Mouse (Mus musculus) cerebellum, adult 8-10 months (tissue): ENCODE data around the gene I0C0044D17Rik.
"Not testable (repeated sequence)": the region's sequence is repeated elsewhere in the genome, so short reads cannot be mapped to it uniquely, and the experiment has no call there.

Source experiments
- DNase-seq: peaks from one replicate; pipeline ENCODE4 v3.0.0; 2022

Gene I0C0044D17Rik

DNA sequence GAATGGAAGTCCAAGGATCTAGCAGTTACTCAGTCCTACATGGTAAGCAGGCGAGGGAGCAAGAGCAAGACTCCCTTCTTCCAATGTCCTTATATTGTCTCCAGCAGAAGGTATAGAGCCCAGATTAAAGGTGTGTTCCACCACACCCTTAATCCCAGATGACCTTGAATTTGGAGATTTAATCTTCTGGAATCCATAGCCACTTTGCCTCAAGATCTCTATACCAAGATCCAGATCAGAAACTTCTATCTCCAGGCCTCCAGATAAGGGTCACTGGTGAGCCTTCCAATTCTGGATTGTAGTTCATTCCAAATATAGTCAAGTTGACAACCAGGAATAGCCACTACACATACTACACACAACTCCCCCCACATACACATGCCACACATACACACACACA lies at the start of gene I0C0044D17Rik:
I0C0044D17Rik (minus strand) TSS at position 101 of the 400 bp plus-strand sequence.
- not testable (repeated sequence) for DNase-seq

DNA sequence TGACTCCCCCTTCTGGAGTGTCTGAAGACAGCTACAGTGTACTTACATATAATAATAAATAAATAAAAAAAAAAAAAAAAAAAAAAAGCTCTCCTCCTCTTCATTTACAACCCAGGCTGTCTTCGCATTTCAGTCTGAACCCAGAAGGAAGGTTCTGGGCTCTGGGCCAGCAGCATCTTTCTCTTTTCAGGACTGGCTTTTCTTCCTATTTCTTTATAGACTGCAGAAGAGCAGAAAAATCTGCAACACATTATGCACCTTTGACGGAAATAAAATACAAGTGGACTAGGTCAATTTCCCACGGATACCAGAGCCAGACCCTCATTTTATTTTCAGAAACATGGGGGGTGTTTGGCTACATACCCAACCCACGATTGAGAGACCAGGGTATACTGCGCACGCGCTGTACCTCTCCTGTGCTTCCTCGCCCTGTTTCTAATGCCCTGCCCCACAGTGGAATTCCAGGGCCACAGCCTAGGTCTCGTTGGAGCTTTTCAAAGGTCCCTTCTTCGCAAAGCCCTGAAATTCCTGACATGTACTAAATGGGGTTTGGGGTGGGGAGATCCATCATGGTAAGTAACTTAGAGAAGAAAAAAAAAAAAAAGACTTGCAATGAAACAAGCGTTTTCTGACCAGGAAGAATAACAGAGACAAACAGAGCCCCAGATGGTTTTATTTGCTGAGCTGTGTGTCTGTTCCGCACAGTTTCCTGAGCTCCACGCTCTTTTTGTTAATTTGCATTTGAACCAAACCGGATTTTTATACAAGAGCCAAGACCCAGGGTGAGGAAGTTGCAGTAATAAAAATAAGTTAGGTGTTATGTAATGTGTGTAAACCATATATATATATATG lies 42.0 kb upstream of the I0C0044D17Rik start:
- no peak for DNase-seq

- no peak for DNase-seq
Measured at GRCm38 (mm10) chr4:98864546-98864945, 40.9 kb upstream of the I0C0044D17Rik start.

DNA sequence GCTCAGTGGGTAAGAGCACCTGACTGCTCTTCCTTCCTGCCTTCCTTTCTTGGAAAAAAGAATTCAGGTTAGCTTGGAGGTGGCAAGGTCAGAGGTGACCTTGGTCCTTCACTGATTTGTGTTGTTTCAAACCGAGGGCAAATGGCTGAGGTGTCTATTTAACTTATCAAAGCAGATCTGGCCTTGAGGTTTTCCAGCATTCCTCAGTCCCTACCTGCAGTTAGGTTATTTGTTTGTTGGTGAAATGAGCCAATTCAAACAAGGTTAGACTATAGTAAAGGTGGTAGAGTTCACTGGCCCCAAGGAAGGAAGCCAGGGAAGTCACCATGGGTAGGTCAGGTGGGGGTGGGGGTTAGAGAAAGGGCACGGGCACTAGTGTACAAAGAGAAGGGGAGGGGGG lies 40.5 kb upstream of the I0C0044D17Rik start:
- DNase-seq: no peak

DNA sequence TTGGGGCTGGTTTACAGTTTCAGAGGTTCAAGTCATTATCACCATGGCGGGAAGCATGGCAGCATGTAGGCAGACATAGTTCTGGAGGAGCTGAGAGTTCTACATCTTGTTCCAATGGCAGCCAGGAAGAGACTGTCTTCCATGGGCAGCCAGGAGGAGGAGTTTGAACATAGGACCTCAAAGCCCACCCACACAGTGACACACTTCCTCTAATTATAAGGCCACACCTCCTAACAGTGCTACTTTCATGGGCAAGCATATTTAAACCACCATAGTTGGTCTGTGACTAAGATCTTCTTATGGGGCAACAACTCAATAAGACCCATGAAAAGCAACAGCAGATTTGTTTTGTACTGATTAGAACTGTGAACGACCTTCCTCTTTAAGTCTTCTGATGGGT lies 39.8 kb upstream of the I0C0044D17Rik start:
- DNase-seq: no peak

GRCm38 (mm10) chr4:98858151-98858855 lies 34.7 kb upstream of the I0C0044D17Rik start:
- DNase-seq: no peak

- DNase-seq: no peak
Measured at GRCm38 (mm10) chr4:98857037-98857648, 33.5 kb upstream of the I0C0044D17Rik start.

GRCm38 (mm10) chr4:98853926-98854325 lies 30.3 kb upstream of the I0C0044D17Rik start:
- no peak for DNase-seq

DNA sequence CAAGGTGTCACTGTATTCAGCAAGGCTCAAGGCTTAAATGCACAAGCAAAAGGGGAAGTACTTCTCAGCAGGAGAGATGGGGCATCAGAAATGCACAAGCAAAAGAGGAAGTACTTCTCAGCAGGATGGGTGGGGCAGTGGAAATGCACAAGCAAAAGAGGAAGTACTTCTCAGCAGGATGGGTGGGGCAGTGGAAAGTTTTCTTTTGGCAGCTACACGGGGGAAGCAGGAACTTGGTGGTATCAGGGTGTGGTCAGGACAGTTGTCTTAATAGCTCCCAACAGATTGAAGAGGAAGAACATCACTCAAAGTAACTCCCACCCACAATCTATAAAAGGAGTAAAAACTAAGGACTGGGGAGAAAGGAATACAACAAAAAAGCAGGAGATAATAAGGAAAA lies 26.8 kb upstream of the I0C0044D17Rik start:
- not testable (repeated sequence) for DNase-seq

GRCm38 (mm10) chr4:98847120-98847885 lies 23.7 kb upstream of the I0C0044D17Rik start:
- DNase-seq: no peak

DNA sequence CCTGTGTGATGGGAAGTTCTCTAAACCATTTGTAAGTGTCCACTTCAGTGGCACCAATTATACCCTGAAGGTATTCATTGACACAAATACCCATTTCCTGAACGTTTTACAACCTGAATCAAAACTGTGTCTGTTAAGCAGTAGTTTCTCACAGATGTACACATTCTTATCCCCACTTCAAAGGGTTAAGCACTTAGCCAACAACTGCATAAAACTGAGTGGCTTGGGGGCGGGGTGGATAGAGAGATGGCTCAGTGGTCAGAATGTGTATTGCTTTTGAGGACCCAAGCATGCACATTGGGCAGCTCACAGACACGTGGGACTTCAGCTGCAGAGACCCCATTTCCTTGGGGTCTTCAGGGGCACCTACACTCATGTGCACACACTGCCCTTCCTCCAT lies 22.8 kb upstream of the I0C0044D17Rik start:
- DNase-seq: no peak

GRCm38 (mm10) chr4:98845687-98846125 lies 22.1 kb upstream of the I0C0044D17Rik start:
- DNase-seq: no peak

DNA sequence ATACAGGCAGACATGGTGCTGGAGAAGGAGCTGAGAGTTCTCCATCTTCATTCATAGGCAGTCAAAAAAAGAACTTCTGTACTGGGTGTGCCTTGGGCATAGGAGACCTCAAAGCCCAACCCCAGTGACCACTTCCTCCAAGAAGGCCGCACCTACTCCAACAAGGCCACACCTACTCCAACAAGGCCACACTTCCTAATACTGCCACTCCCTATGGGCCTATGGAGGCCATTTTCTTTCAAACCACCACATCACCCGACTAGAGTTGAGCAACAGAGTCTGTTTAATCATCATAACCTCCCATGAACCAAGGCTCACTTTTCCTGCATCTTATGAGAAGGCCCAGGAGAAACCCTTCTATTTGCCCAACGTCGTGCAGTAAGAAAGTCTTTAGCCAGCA lies 21.6 kb upstream of the I0C0044D17Rik start:
- no peak for DNase-seq

DNA sequence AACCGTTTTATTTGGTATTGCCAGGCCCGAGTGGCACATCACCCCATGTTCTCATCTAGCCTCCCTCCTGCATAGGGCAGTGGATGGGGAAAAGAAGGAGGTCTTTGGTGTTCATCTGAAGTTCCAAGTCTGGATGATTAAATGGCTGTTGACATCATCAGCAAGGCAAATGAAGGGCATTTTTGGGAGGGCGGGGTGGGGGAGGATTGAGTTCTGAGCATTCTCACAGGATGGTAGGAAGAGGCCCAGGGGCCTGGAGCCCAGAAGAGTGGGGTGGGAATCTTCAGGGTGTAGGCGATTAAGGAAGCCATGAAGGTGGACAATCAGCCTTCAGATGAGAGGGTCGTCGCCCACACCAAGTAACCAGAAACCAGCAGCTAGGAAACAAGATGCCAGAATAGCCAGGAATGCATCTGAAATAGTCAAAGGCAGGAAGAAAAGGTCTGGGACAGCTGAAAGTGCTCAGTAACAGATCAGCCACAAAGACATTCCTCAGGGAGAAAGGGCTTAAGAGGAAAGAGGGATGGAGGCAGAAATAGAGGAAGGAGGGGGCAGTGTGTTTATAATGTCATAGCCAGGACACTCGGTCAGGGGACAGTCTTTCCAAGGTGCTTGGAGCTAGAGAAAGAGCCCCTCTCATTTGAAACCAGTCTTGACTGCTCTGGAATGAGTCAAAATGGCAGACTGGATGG lies 20.4 kb upstream of the I0C0044D17Rik start:
- no peak for DNase-seq

DNA sequence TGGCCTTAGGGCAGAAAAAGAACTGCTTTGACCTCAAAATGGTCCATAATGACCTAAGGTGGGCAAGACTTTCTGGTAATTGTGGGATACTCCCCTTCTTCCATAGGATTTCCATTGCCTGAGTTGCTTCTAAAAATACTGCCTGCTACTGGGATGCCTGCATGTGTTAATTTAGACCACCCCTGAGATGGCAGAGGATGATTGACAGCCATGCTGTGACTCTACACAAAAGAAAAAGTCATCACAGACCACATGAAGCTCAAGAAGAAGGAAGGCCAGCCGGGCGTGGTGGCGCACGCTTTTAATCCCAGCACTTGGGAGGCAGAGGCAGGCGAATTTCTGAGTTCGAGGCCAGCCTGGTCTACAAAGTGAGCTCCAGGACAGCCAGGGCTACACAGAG lies 17.6 kb upstream of the I0C0044D17Rik start:
- not testable (repeated sequence) for DNase-seq

- DNase-seq: no peak
Measured at GRCm38 (mm10) chr4:98840526-98840925, 16.9 kb upstream of the I0C0044D17Rik start.

DNA sequence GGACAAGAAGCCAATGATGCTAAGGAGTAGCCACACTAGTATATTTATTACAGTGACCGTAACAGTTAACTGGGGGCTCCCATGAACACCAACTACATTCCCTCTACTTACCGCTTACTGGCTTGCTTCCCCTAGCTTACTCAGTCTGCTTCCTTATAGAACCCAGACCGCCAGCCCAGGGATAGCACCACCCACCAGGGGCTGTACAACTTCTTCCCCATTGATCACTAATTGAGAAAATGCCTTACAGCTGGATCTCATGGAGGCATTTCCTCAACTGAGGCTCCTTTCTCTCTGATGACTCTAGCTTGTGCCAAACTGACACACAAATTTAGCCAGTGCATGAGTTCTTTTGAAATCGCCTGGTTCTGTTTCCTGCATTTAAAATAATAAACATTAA lies 15.3 kb upstream of the I0C0044D17Rik start:
- DNase-seq: no peak

DNA sequence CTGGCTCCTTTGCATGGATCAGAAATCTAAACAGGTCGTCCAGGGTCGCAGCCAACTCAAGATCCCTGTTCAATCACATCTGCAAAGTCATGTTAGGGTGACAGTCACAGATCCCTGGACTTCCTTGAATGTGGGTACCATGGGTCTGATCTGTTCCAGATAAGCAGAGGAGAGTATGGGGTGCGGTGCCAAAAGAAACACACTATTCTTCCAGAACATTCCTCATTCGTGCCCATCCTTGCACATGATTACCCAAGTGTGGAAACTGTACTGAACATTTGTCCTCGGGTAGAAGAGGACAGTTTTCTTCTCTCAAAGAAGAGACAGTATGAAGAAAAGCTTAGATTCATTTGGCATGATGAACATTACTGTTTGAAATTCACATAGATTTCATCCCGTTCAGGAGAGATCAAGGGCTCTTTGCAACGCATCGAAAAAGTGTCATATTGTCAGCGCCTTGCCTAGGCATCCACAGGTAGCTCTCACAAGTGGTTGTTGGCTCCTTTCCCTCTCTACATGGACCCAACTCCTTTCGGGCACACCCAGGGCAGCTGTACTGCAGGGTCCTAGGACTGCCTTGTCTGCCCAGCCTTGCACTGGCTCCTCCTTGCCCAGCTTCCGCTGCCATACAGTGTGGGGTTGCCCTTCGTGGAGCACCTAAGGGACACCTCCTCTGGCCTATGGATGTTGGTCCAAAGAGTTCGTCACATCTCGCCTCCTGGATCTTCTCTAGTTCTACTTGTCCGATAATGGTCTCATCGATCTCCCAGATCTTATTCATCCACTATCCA lies 14.3 kb upstream of the I0C0044D17Rik start:
- DNase-seq: no peak

GRCm38 (mm10) chr4:98836519-98836918 lies 12.9 kb upstream of the I0C0044D17Rik start:
- no peak for DNase-seq

DNA sequence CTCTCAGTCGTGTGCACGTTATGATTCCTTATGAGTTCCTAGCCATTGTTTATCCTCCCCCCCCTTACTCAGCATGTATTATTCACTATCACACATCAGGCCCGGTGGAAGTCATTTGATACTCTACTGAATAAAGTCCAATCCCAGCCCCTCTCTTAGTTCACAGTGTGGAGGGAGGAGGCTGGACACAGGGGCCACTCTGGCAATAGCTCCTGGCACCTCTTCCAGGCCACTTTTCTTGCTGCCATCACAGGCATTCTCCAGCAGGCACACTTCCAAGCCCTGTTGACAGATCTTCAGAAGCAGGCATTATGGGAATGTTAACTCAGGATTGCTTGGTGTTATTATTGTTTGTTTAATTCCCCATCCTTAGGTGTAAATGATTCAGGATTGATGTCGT lies 11.1 kb upstream of the I0C0044D17Rik start:
- no peak for DNase-seq

GRCm38 (mm10) chr4:98831726-98832125 lies 8.1 kb upstream of the I0C0044D17Rik start:
- DNase-seq: no peak
